Mouse (Mus musculus) thymus, postnatal 4 days (tissue): ENCODE results near the gene Chmp2b.

ENCODE experiments used
- DNase-seq: peaks from one replicate; pipeline ENCODE4 v3.0.0; 2021

The Chmp2b gene

GRCm38 (mm10) chr16:65520211-65520610, 42.3 kb downstream of the Chmp2b start, which contains the start of gene Pou1f1:
Gene Pou1f1 (plus strand): TSS chr16:65520511.
- no peak for DNase-seq

- no peak for DNase-seq
These were observed 48.3 kb downstream of the Chmp2b start for GRCm38 (mm10) chr16:65514223-65514622.

DNA sequence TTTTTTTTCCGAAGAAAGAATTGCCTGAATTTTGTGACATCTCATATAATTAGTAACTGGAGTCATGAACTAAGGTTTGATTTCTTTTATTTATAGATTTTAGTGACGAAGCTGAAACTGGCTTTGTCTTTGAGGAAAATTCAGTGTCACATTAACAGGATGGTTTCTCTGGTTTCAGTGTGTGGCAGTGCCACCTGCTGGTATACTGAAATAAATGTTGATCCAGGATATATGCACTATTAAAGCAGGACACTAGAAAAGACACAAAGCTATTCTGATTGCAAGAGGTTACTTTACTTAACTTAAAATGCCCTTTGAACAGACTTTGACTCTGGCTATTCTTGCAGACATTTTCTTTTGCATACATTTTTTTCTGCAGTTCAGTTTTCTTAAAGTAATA, 65.5 kb downstream of the Chmp2b start:
- peak; percentile 38 for DNase-seq

GRCm38 (mm10) chr16:65496030-65496429, 66.5 kb downstream of the Chmp2b start:
- no peak for DNase-seq
